Mouse (Mus musculus) cortical plate, adult 2 months (tissue): ENCODE results near the gene Inpp5a.

Experiments
- CTCF ChIP-seq: fragments of 200-500 bp; IDR thresholded peaks from 2 replicates; pipeline ENCODE4 v1.5.1; 2011; ENCODE audit warnings: mild to moderate bottlenecking, control low read depth, low read length; ENCODE audit not compliant: insufficient read depth; ENCODE audit errors: extremely low read depth
- POLR2A ChIP-seq: fragments of 200-500 bp; IDR thresholded peaks from 2 replicates; pipeline ENCODE4 v1.6.1; 2011; ENCODE audit warnings: mild to moderate bottlenecking, low read length, control low read depth; ENCODE audit not compliant: insufficient read depth; ENCODE audit errors: extremely low read depth

- TF ChIP-seq CTCF (no peak), POLR2A (no peak)
Observed at GRCm38 (mm10) chr7:139587919-139588318, 199.0 kb downstream of the Inpp5a start.
